Mouse (Mus musculus): ENCODE measurements at regions not wholly inside any gene's neighbourhood (a gene's known extent, or its start where the extent isn't known, plus 50 kb on each side); places are given as distances from the start of the nearest gene placed in this dataset.
"Not testable (repeated sequence)": the region's sequence is repeated elsewhere in the genome, so short reads cannot be mapped to it uniquely, and the experiment has no call there.

- DNase-seq: not testable (repeated sequence)
These were observed 55.6 kb upstream of the Slc1a3 start for GRCm38 (mm10) chr15:8766208-8766607.

DNA sequence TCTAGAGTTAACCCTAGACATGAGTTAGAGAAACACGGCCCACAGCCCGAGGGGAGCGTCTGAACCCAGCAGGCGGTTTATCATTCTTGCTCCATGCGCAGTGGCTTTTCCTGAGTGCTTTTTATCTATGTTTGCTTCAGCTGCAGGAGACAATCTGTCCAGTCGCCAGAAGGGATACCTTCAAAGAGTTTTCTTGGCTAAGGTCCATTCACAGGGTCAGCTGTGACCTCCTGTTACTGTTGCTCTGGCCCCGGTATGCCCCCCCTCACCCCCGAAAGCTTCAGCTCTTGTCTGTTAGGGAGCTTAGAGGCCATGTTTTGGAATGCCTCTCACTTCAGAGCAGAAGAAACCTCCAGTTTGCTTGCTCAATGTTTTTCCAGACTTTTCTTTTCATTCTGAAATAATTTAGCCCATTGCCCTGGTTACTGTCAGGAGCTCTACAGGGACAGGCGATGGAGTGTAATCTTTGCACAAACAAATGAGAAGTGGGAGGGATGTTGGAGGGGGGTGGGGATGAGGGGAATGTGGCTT is 51.2 kb upstream of the Slc1a3 start:
- no peak for DNase-seq

DNA sequence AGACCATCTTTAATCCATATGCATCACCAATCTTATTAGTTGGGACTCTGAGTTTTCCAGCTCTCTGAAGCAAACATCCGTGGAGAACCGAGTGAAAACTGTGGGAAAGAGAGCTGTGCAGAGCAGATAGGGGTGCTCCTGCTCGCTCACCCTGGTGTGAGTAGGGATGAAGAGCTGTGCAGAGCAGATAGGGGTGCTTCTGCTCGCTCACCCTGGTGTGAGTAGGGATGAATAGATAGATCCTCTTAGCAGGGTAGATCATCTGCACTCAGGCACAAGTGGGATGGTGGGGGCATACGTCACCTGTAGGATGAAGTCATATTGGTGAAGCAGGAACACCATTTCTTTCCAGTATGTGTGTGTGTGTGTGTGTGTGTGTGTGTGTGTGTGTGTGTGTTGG is 50.6 kb upstream of the Slc1a3 start:
- DNase-seq: no peak

All from cerebellum, adult 9-11 months (tissue).